Mouse (Mus musculus): ENCODE data around the gene Atg4b. TPM values are rescaled to one million over a fixed set of nuclear protein-coding genes. Genes with fewer than 3 reads are reported as not detected.

Gene Atg4b
- polyA plus RNA-seq, 1 experiment from 2014 or later, result 104 TPM

DNA sequence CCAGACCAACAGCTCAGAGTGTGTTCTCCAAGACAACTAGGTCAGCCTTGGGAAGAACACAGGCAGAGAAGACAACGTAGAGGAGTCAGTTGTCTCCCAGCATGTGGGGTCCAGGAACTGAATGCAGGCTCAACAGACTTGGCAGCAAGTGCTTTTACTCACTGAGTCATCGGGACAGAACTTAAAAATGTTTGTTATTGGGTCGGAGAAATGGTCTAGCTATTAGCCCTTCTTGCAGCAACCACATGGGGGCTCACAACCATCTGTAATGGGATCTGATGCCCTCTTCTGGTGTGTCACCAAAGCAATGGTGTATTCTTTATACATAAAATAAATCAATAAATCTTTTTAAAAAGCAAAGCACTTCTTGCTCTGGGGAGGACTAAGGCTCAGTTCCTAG, 25.2 kb upstream of the Atg4b start:
- DNase-seq (ENCODE audit: low spot score) (no peak), ATAC-seq (ENCODE audit: insufficient number of reproducible peaks, low FRiP score, low TSS enrichment, low read depth) (no peak)
- Histone ChIP-seq H3K4me2 (ENCODE audit: low read depth, severe bottlenecking) (no peak overlapping the region), H3K27ac (replicated peaks; ENCODE audit: low read depth, low read length) (no peak overlapping the region), H3K4me1 (ENCODE audit: control insufficient read depth, insufficient read depth, low read length) (no peaks in the 10 kb centered on the region), H3K4me3 (ENCODE audit: low read depth, low read length) (no peak overlapping the region), H3K9me3 (ENCODE audit: control insufficient read depth, low read length) (no peaks in the 10 kb centered on the region), H3K27me3 (ENCODE audit: control insufficient read depth, insufficient read depth, low read length) (no peaks in the 10 kb centered on the region), H3K36me3 (ENCODE audit: control insufficient read depth, insufficient read depth, low read length) (no peaks in the 10 kb centered on the region), H3K9ac (ENCODE audit: low read length) (no peak overlapping the region)
- 86% methylated on average over 3 of the region's 3 CpGs for WGBS

DNA sequence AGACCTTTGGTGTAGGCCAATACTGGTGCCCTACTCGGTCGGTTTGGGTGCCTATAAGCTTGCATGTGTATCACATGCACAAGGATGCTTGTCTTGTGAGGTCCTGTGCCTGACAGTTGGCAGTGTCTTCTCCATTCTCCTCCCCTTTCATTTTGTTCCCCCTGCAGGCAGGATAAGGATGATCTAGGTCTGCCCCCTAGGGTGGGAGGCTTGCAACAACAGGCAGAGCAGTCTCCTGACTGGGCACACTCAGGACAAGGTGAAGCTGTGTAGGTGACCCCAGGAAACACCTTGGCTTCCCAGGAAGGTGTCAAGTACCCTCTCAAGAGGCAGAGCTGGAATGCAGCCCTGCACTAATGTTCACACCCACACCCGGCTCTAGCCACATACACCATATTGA, 24.3 kb upstream of the Atg4b start:
- no peak for ATAC-seq (ENCODE audit: insufficient number of reproducible peaks, low FRiP score, low TSS enrichment, low read depth)
- H3K9ac ChIP-seq (ENCODE audit: low read length), result no peak overlapping the region
- H3K4me3 ChIP-seq (ENCODE audit: low read depth, low read length), result no peak overlapping the region
- H3K27me3 ChIP-seq (ENCODE audit: control insufficient read depth, insufficient read depth, low read length), result no peaks in the 10 kb centered on the region
- H3K36me3 ChIP-seq (ENCODE audit: control insufficient read depth, insufficient read depth, low read length), result no peaks in the 10 kb centered on the region
- no peak overlapping the region for H3K4me2 ChIP-seq (ENCODE audit: low read depth, severe bottlenecking)
- DNase-seq (ENCODE audit: low spot score), result peak; percentile 56
- 69% methylated on average over 3 of the region's 3 CpGs for WGBS
- no peaks in the 10 kb centered on the region for H3K9me3 ChIP-seq (ENCODE audit: control insufficient read depth, low read length)
- no peaks in the 10 kb centered on the region for H3K4me1 ChIP-seq (ENCODE audit: control insufficient read depth, insufficient read depth, low read length)
- no peak overlapping the region for H3K27ac ChIP-seq (replicated peaks; ENCODE audit: low read depth, low read length)

DNA sequence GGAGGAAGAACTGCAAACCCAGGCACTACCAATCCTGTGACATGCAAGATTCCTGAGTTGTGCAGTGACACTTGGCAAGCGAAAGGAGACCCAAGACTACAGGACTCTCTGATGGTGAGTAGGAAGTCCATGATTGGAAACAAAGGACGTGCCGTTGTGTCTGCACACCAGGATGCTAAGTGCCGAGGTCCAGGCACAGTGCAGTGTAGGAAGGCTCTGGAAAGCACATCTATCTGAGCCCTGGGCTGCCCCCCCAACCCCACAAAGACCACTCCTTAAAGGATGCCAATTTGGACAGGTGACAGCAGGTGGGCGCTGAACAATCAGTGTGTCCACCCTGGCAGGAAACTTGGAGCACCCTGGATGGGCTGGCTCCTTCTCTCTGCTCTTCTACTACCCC, 20.2 kb upstream of the Atg4b start:
- H3K27ac ChIP-seq (replicated peaks; ENCODE audit: low read depth, low read length), result no peak overlapping the region
- no peaks in the 10 kb centered on the region for H3K27me3 ChIP-seq (ENCODE audit: control insufficient read depth, insufficient read depth, low read length)
- ATAC-seq (ENCODE audit: insufficient number of reproducible peaks, low FRiP score, low TSS enrichment, low read depth) (no peak), DNase-seq (ENCODE audit: low spot score) (no peak)
- H3K4me3 ChIP-seq (ENCODE audit: low read depth, low read length), result no peak overlapping the region
- no peak overlapping the region for H3K4me2 ChIP-seq (ENCODE audit: low read depth, severe bottlenecking)
- H3K9ac ChIP-seq (ENCODE audit: low read length), result no peak overlapping the region
- H3K36me3 ChIP-seq (ENCODE audit: control insufficient read depth, insufficient read depth, low read length), result no peaks in the 10 kb centered on the region; the same call in 1 of the 2 replicates
- WGBS, result 94% methylated on average over 5 of the region's 5 CpGs
- H3K4me1 ChIP-seq (ENCODE audit: control insufficient read depth, insufficient read depth, low read length), result no peaks in the 10 kb centered on the region
- H3K9me3 ChIP-seq (ENCODE audit: control insufficient read depth, low read length), result no peaks in the 10 kb centered on the region

DNA sequence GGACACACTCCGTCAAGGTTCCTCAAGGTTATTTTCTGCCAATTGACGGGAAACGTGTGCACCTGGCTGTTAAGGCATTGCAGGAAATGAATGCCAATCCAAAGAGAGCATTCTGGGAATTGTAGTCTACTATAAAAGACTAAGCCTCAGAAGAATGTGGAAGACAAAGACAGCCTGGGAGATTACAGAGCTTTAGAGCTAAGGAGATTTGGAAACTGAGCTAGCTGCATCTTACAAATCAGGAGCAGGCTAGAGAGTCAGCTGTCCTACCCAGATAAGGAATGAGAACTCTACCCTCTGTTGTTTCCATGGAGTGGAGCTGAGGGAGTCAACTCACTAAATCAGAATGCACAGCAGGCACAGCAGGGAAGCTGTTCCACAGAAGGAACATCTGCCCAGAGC, 19.4 kb upstream of the Atg4b start:
- no peak for DNase-seq (ENCODE audit: low spot score)
- WGBS, result 30% methylated on average over 3 of the region's 3 CpGs
- Histone ChIP-seq H3K27me3 (ENCODE audit: control insufficient read depth, insufficient read depth, low read length) (no peaks in the 10 kb centered on the region), H3K4me2 (ENCODE audit: low read depth, severe bottlenecking) (no peak overlapping the region), H3K9ac (ENCODE audit: low read length) (no peak overlapping the region), H3K4me1 (ENCODE audit: control insufficient read depth, insufficient read depth, low read length) (no peaks in the 10 kb centered on the region), H3K27ac (replicated peaks; ENCODE audit: low read depth, low read length) (no peak overlapping the region), H3K4me3 (ENCODE audit: low read depth, low read length) (no peak overlapping the region), H3K36me3 (ENCODE audit: control insufficient read depth, insufficient read depth, low read length) (no peaks in the 10 kb centered on the region; the same call in 1 of the 2 replicates), H3K9me3 (ENCODE audit: control insufficient read depth, low read length) (no peaks in the 10 kb centered on the region)
- no peak for ATAC-seq (ENCODE audit: insufficient number of reproducible peaks, low FRiP score, low TSS enrichment, low read depth)

DNA sequence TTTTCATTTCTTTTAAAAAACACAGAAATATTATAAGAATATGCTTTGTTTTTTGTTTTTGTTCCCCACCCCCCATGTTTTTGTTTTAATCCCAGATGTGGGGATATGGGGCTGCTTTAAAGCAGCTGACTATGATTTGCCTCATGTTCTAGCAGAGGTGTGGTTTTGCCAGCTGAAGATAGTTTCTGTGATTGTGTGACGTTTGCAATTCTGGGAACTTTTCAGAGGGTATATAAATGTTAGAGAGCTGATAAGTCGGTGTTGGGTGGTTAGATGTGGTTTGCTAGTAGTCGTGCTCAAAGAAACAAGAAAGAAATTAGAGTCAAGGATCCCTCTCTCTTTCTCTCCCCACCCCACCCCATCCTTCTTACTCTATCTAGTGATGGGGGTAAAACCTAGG, 15.4 kb upstream of the Atg4b start:
- no peaks in the 10 kb centered on the region for H3K9me3 ChIP-seq (ENCODE audit: control insufficient read depth, low read length)
- H3K36me3 ChIP-seq (ENCODE audit: control insufficient read depth, insufficient read depth, low read length), result no peaks in the 10 kb centered on the region; the same call in 1 of the 2 replicates
- ATAC-seq (ENCODE audit: insufficient number of reproducible peaks, low FRiP score, low TSS enrichment, low read depth) (no peak), DNase-seq (ENCODE audit: low spot score) (no peak)
- no peaks in the 10 kb centered on the region for H3K27me3 ChIP-seq (ENCODE audit: control insufficient read depth, insufficient read depth, low read length)
- no peak overlapping the region for H3K9ac ChIP-seq (ENCODE audit: low read length)
- no peak overlapping the region for H3K4me3 ChIP-seq (ENCODE audit: low read depth, low read length)
- 94% methylated on average over 3 of the region's 3 CpGs for WGBS
- no peak overlapping the region for H3K4me2 ChIP-seq (ENCODE audit: low read depth, severe bottlenecking)
- no peak overlapping the region for H3K27ac ChIP-seq (replicated peaks; ENCODE audit: low read depth, low read length)
- no peaks in the 10 kb centered on the region for H3K4me1 ChIP-seq (ENCODE audit: control insufficient read depth, insufficient read depth, low read length)

DNA sequence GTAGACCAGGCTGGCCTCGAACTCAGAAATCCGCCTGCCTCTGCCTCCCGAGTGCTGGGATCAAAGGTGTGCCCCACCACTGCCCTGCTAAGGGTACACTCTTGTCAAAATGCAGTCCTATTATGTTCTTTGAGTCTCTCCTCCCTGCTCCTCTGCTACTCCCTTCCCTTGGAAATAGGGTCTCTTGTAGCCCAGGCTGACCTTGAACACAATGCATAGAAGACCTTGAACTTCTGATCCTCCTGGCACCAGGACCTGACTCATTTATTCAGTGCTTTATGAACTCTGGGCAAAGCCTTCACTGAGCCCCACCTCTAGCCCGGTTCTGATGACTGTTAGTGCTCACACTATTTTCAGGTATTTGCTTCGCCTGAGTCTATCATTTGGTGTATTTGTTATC, 13.6 kb upstream of the Atg4b start:
- H3K27me3 ChIP-seq (ENCODE audit: control insufficient read depth, insufficient read depth, low read length), result no peaks in the 10 kb centered on the region
- WGBS, result 91% methylated on average over 5 of the region's 5 CpGs
- H3K4me3 ChIP-seq (ENCODE audit: low read depth, low read length), result no peak overlapping the region
- H3K36me3 ChIP-seq (ENCODE audit: control insufficient read depth, insufficient read depth, low read length), result no peaks in the 10 kb centered on the region; the same call in 1 of the 2 replicates
- no peak overlapping the region for H3K27ac ChIP-seq (replicated peaks; ENCODE audit: low read depth, low read length)
- H3K4me1 ChIP-seq (ENCODE audit: control insufficient read depth, insufficient read depth, low read length), result no peaks in the 10 kb centered on the region
- H3K9ac ChIP-seq (ENCODE audit: low read length), result no peak overlapping the region
- ATAC-seq (ENCODE audit: insufficient number of reproducible peaks, low FRiP score, low TSS enrichment, low read depth), result no peak
- no peaks in the 10 kb centered on the region for H3K9me3 ChIP-seq (ENCODE audit: control insufficient read depth, low read length)
- no peak overlapping the region for H3K4me2 ChIP-seq (ENCODE audit: low read depth, severe bottlenecking)
- no peak for DNase-seq (ENCODE audit: low spot score)

DNA sequence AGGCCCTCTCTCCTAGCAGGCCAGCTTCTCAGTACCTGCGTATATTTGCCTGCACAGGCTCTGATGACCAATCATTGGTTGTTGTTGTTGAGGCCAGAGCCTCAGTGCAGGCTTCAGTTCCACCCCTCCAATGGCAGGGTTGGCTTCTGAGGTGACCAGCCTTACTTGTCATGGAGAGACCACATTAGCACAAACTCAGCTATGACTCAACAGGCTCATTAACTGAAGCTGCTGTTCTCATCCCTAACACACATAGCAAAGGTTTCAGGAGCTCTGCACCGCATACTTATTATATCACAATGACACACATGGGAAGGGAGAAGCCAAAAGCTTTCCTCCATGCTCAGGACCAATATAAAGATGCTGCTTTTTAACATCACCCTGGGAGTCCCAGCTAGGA, 10.6 kb upstream of the Atg4b start:
- Histone ChIP-seq H3K9me3 (ENCODE audit: control insufficient read depth, low read length) (no peaks in the 10 kb centered on the region), H3K4me2 (ENCODE audit: low read depth, severe bottlenecking) (no peak overlapping the region), H3K36me3 (ENCODE audit: control insufficient read depth, insufficient read depth, low read length) (no peaks in the 10 kb centered on the region), H3K9ac (ENCODE audit: low read length) (no peak overlapping the region), H3K4me1 (ENCODE audit: control insufficient read depth, insufficient read depth, low read length) (no peaks in the 10 kb centered on the region), H3K27me3 (ENCODE audit: control insufficient read depth, insufficient read depth, low read length) (no peaks in the 10 kb centered on the region), H3K27ac (replicated peaks; ENCODE audit: low read depth, low read length) (no peak overlapping the region), H3K4me3 (ENCODE audit: low read depth, low read length) (no peak overlapping the region)
- DNase-seq (ENCODE audit: low spot score) (no peak), ATAC-seq (ENCODE audit: insufficient number of reproducible peaks, low FRiP score, low TSS enrichment, low read depth) (no peak)
- 91% methylated on average over 2 of the region's 2 CpGs for WGBS

DNA sequence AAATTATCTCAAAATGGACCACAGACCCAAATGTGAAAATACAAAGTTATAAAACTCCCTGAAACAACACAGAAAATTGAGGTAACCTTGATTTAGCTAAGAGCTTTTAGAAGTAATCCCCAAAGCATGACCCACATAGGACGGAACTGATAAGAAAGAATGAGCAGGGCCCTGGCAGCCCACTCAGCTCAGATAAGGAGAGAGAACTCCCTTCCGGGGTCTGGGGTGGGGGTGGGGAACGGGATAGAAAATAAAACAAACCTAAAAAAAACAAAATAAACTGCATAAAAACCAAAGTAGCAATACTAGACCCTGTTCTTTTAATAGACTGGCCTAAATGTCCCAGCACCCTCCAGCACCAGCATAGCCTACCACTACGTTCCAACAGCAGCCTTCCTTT, 9.3 kb upstream of the Atg4b start:
- no peak for DNase-seq (ENCODE audit: low spot score)
- Histone ChIP-seq H3K36me3 (ENCODE audit: control insufficient read depth, insufficient read depth, low read length) (no peaks in the 10 kb centered on the region), H3K4me2 (ENCODE audit: low read depth, severe bottlenecking) (no peak overlapping the region), H3K27me3 (ENCODE audit: control insufficient read depth, insufficient read depth, low read length) (no peaks in the 10 kb centered on the region), H3K9me3 (ENCODE audit: control insufficient read depth, low read length) (no peaks in the 10 kb centered on the region), H3K4me1 (ENCODE audit: control insufficient read depth, insufficient read depth, low read length) (no peaks in the 10 kb centered on the region), H3K27ac (replicated peaks; ENCODE audit: low read depth, low read length) (no peak overlapping the region), H3K4me3 (ENCODE audit: low read depth, low read length) (no peak overlapping the region), H3K9ac (ENCODE audit: low read length) (no peak overlapping the region)
- no peak for ATAC-seq (ENCODE audit: insufficient number of reproducible peaks, low FRiP score, low TSS enrichment, low read depth)
- WGBS, result 84% methylated on average over 4 of the region's 4 CpGs

DNA sequence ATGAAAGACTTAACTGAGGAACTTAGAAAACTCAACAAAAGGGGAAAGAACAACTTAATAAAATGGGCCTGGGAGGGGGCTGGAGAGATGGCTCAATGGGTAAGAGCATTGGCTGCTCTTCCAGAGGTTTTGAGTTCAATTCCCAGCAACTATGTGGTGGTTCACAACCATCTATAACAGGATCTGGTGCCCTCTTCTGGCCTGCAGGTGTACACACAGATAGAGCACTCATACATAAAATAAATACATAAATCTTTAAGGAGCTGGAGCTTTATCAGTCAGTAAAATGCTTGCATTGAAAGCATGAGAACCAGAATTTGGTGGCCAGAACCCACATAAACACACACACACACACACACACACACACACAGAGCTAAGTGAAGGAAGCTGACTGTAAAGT, 8.4 kb upstream of the Atg4b start:
- no peak for DNase-seq (ENCODE audit: low spot score)
- H3K36me3 ChIP-seq (ENCODE audit: control insufficient read depth, insufficient read depth, low read length), result no peaks in the 10 kb centered on the region

More for the DNA sequence above, 8.4 kb upstream of the Atg4b start:
- H3K27me3 ChIP-seq (ENCODE audit: control insufficient read depth, insufficient read depth, low read length), result no peaks in the 10 kb centered on the region
- ATAC-seq (ENCODE audit: insufficient number of reproducible peaks, low FRiP score, low TSS enrichment, low read depth), result no peak
- H3K4me1 ChIP-seq (ENCODE audit: control insufficient read depth, insufficient read depth, low read length), result no peaks in the 10 kb centered on the region
- H3K4me2 ChIP-seq (ENCODE audit: low read depth, severe bottlenecking), result no peak overlapping the region
- H3K27ac ChIP-seq (replicated peaks; ENCODE audit: low read depth, low read length), result no peak overlapping the region
- H3K9ac ChIP-seq (ENCODE audit: low read length), result no peak overlapping the region
- no peaks in the 10 kb centered on the region for H3K9me3 ChIP-seq (ENCODE audit: control insufficient read depth, low read length)
- H3K4me3 ChIP-seq (ENCODE audit: low read depth, low read length), result no peak overlapping the region

Data from limb, embryonic 11.5 days (tissue).